Mouse (Mus musculus): Measurements from ENCODE around the gene D2hgdh. TPM values are rescaled to one million over a fixed set of nuclear protein-coding genes. Genes with fewer than 3 reads are reported as not detected.

D2hgdh gene
- total and polyA plus RNA-seq, 2 experiments: 23.4 to 27.8 TPM

- WGBS: under 1% methylated on average over 42 of the region's 42 CpGs
- Histone ChIP-seq H3K36me3 (ENCODE audit: control insufficient read depth, insufficient read depth, low read length) (peaks cover 2% of the 10 kb centered on the region; the same call in 1 of the 2 replicates), H3K27ac (replicated peaks; ENCODE audit: insufficient read depth, low read depth, low read length) (peak within 1 kb of the TSS; percentile 74), H3K4me1 (ENCODE audit: control insufficient read depth, insufficient read depth, low read length) (peaks cover 9% of the 10 kb centered on the region; the same call in 1 of the 2 replicates), H3K79me2 (ENCODE audit: control insufficient read depth, insufficient read depth, low read length) (peaks cover 3% of the 10 kb centered on the region; the same call in 1 of the 2 replicates), H3K27me3 (ENCODE audit: control insufficient read depth, insufficient read depth, low read length) (no peaks in the 10 kb centered on the region), H3K9ac (ENCODE audit: low read depth, low read length) (peak within 1 kb of the TSS; percentile 78), H3K4me3 (ENCODE audit: insufficient read depth, low read depth, low read length) (peak within 1 kb of the TSS; percentile 79)
- peak; percentile 95 for DNase-seq (ENCODE audit: extremely low read depth, low read depth, low spot score)
- TF ChIP-seq POLR2A (IDR thresholded peaks at IDR 0.05; ENCODE audit: extremely low read depth, insufficient read depth, low read length) (0 out of 2 replicates have a peak, but pooled peaks have one; percentile 47), CTCF (IDR thresholded peaks at IDR 0.05; ENCODE audit: low read depth, low read length) (peak; percentile 37)
These were observed 22.9 kb upstream of the D2hgdh start, which contains the start of gene Dtymk for GRCm38 (mm10) chr1:93801741-93802238. Dtymk (minus strand) TSS chr1:93801934.

- H3K36me3 ChIP-seq (ENCODE audit: control insufficient read depth, insufficient read depth, low read length): peaks cover 2% of the 10 kb centered on the region; the same call in 1 of the 2 replicates
- TF ChIP-seq CTCF (IDR thresholded peaks at IDR 0.05; ENCODE audit: low read depth, low read length): no peak
- TF ChIP-seq POLR2A (IDR thresholded peaks at IDR 0.05; ENCODE audit: extremely low read depth, insufficient read depth, low read length): no peak
- peaks cover 9% of the 10 kb centered on the region; the same call in 1 of the 2 replicates for H3K4me1 ChIP-seq (ENCODE audit: control insufficient read depth, insufficient read depth, low read length)
- no peak overlapping the region for H3K27ac ChIP-seq (replicated peaks; ENCODE audit: insufficient read depth, low read depth, low read length)
- 78% methylated on average over 5 of the region's 5 CpGs for WGBS
- H3K27me3 ChIP-seq (ENCODE audit: control insufficient read depth, insufficient read depth, low read length): no peaks in the 10 kb centered on the region
- no peak overlapping the region for H3K9ac ChIP-seq (ENCODE audit: low read depth, low read length)
- H3K4me3 ChIP-seq (ENCODE audit: insufficient read depth, low read depth, low read length): no peak overlapping the region
- H3K79me2 ChIP-seq (ENCODE audit: control insufficient read depth, insufficient read depth, low read length): peaks cover 3% of the 10 kb centered on the region; the same call in 1 of the 2 replicates
- DNase-seq (ENCODE audit: extremely low read depth, low read depth, low spot score): peak; percentile 26
These were observed 21.9 kb upstream of the D2hgdh start for GRCm38 (mm10) chr1:93802771-93803170.

- H3K79me2 ChIP-seq (ENCODE audit: control insufficient read depth, insufficient read depth, low read length): peaks cover 3% of the 10 kb centered on the region; the same call in 1 of the 2 replicates
- peaks cover 9% of the 10 kb centered on the region; the same call in 1 of the 2 replicates for H3K4me1 ChIP-seq (ENCODE audit: control insufficient read depth, insufficient read depth, low read length)
- no peaks in the 10 kb centered on the region for H3K27me3 ChIP-seq (ENCODE audit: control insufficient read depth, insufficient read depth, low read length)
- WGBS: under 1% methylated on average over 91 of the region's 94 CpGs
- peak; percentile 83 for DNase-seq (ENCODE audit: extremely low read depth, low read depth, low spot score)
- peak within 1 kb of the TSS; percentile 73 for H3K27ac ChIP-seq (replicated peaks; ENCODE audit: insufficient read depth, low read depth, low read length)
- peak within 1 kb of the TSS; percentile 91 for H3K9ac ChIP-seq (ENCODE audit: low read depth, low read length)
- H3K4me3 ChIP-seq (ENCODE audit: insufficient read depth, low read depth, low read length): peak within 1 kb of the TSS; percentile 75
- H3K36me3 ChIP-seq (ENCODE audit: control insufficient read depth, insufficient read depth, low read length): peaks cover 2% of the 10 kb centered on the region; the same call in 1 of the 2 replicates
- TF ChIP-seq POLR2A (IDR thresholded peaks at IDR 0.05; ENCODE audit: extremely low read depth, insufficient read depth, low read length) (peak; percentile 55), CTCF (IDR thresholded peaks at IDR 0.05; ENCODE audit: low read depth, low read length) (peak; percentile 92)
These were observed 20.9 kb upstream of the D2hgdh start, which contains the start of gene Ing5 for GRCm38 (mm10) chr1:93803556-93804507. Ing5 (plus strand) TSS chr1:93803965.

DNA sequence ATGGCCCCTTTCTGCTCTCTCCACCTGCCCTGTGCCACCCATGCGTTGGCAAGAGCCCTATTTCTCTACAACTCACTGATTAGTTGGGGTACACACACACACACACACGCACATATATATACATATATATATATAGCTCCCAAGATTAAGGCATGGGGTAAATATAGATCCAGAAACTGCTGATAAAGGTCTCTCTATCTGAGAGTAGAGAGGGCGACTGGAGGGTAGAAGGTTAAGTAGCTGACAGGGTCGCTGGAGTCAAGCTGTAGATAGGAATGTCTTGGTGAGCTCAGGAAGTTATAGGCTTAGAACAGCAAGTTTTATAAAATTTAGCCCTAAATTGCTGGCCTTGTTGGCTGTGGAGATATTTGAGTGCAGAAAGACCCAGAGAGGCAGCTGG lies 19.9 kb upstream of the D2hgdh start:
- Histone ChIP-seq H3K36me3 (ENCODE audit: control insufficient read depth, insufficient read depth, low read length) (peaks cover 6% of the 10 kb centered on the region; the same call in 1 of the 2 replicates), H3K4me1 (ENCODE audit: control insufficient read depth, insufficient read depth, low read length) (peaks cover 9% of the 10 kb centered on the region; the same call in 1 of the 2 replicates), H3K9ac (ENCODE audit: low read depth, low read length) (0 out of 2 replicates have a peak overlapping the region, but pooled peaks have one; percentile 10), H3K4me3 (ENCODE audit: insufficient read depth, low read depth, low read length) (no peak overlapping the region), H3K27ac (replicated peaks; ENCODE audit: insufficient read depth, low read depth, low read length) (no peak overlapping the region), H3K27me3 (ENCODE audit: control insufficient read depth, insufficient read depth, low read length) (no peaks in the 10 kb centered on the region), H3K79me2 (ENCODE audit: control insufficient read depth, insufficient read depth, low read length) (peaks cover 3% of the 10 kb centered on the region; the same call in 1 of the 2 replicates)
- no peak for DNase-seq (ENCODE audit: extremely low read depth, low read depth, low spot score)
- TF ChIP-seq CTCF (IDR thresholded peaks at IDR 0.05; ENCODE audit: low read depth, low read length) (no peak), POLR2A (IDR thresholded peaks at IDR 0.05; ENCODE audit: extremely low read depth, insufficient read depth, low read length) (no peak)
- WGBS: 64% methylated on average over 4 of the region's 4 CpGs

- WGBS: 78% methylated on average over 5 of the region's 5 CpGs
- H3K4me3 ChIP-seq (ENCODE audit: insufficient read depth, low read depth, low read length): no peak overlapping the region
- H3K27me3 ChIP-seq (ENCODE audit: control insufficient read depth, insufficient read depth, low read length): no peaks in the 10 kb centered on the region
- H3K9ac ChIP-seq (ENCODE audit: low read depth, low read length): no peak overlapping the region
- no peak overlapping the region for H3K27ac ChIP-seq (replicated peaks; ENCODE audit: insufficient read depth, low read depth, low read length)
- H3K4me1 ChIP-seq (ENCODE audit: control insufficient read depth, insufficient read depth, low read length): peaks cover 9% of the 10 kb centered on the region; the same call in 1 of the 2 replicates
- peaks cover 8% of the 10 kb centered on the region; the same call in 1 of the 2 replicates for H3K36me3 ChIP-seq (ENCODE audit: control insufficient read depth, insufficient read depth, low read length)
- TF ChIP-seq POLR2A (IDR thresholded peaks at IDR 0.05; ENCODE audit: extremely low read depth, insufficient read depth, low read length): no peak
- TF ChIP-seq CTCF (IDR thresholded peaks at IDR 0.05; ENCODE audit: low read depth, low read length): no peak
- no peak for DNase-seq (ENCODE audit: extremely low read depth, low read depth, low spot score)
- H3K79me2 ChIP-seq (ENCODE audit: control insufficient read depth, insufficient read depth, low read length): peaks cover 3% of the 10 kb centered on the region; the same call in 1 of the 2 replicates
These were observed 19.3 kb upstream of the D2hgdh start for GRCm38 (mm10) chr1:93805221-93805951.

Measured in liver, adult 2 months (tissue).